Mouse (Mus musculus) midbrain, embryonic 15.5 days (tissue): ENCODE results near the gene Fam120c. TPM values are rescaled to one million over a fixed set of nuclear protein-coding genes. Genes with fewer than 3 reads are reported as not detected.

Source experiments
- ATAC-seq: fragments of 200-750 bp; cut with Nextera tagmentation; replicated peaks from 2 replicates; pipeline ENCODE4 v1.8.0; 2017; ENCODE audit warnings: moderate TSS enrichment
- H3K27ac ChIP-seq: fragments of 300-500 bp; sonication (generic); 2 replicates; pipeline ENCODE4 v1.5.1; 2015; ENCODE audit warnings: mild to moderate bottlenecking, inconsistent platforms
- H3K27me3 ChIP-seq: fragments of 300-500 bp; sonication (generic); replicated peaks from 2 replicates; pipeline ENCODE4 v1.6.1; 2015; ENCODE audit warnings: inconsistent platforms
- H3K36me3 ChIP-seq: fragments of 300-500 bp; sonication (generic); replicated peaks from 2 replicates; pipeline ENCODE4 v1.6.1; 2015; ENCODE audit warnings: inconsistent platforms
- H3K4me1 ChIP-seq: fragments of 300-500 bp; sonication (generic); 2 replicates; pipeline ENCODE4 v1.6.1; 2015; ENCODE audit warnings: inconsistent platforms
- H3K4me2 ChIP-seq: fragments of 300-500 bp; sonication (generic); 2 replicates; pipeline ENCODE4 v1.6.1; 2015; ENCODE audit warnings: inconsistent platforms, mild to moderate bottlenecking, moderate library complexity
- H3K4me3 ChIP-seq: fragments of 300-500 bp; sonication (generic); 2 replicates; pipeline ENCODE4 v1.5.1; 2015; ENCODE audit warnings: mild to moderate bottlenecking, inconsistent platforms
- H3K9ac ChIP-seq: fragments of 300-500 bp; sonication (generic); 2 replicates; pipeline ENCODE4 v1.6.1; 2015; ENCODE audit warnings: mild to moderate bottlenecking, inconsistent platforms
- H3K9me3 ChIP-seq: fragments of 300-500 bp; sonication (generic); 2 replicates; pipeline ENCODE4 v1.6.1; 2016; ENCODE audit warnings: inconsistent platforms
- WGBS: fragments of 180-500 bp; shearing (Covaris S2); methylation state at CpG from one replicate; pipeline ENCODE4 v1.1.7; 2015; ENCODE audit warnings: mixed read lengths; 5-methylcytosine and 5-hydroxymethylcytosine counted together
- polyA plus RNA-seq: library from polyadenylated mRNA; unstranded; fragments of >200 nt; fragmentation: Nextera tagmentation; extraction: Ambion mirVana; gene quantifications from 2 replicates; pipeline ENCODE4 v1.2.1, GENCODE M21; 2015

Fam120c gene
- 7.5 and 8.2 TPM in 2 replicates for polyA plus RNA-seq

DNA sequence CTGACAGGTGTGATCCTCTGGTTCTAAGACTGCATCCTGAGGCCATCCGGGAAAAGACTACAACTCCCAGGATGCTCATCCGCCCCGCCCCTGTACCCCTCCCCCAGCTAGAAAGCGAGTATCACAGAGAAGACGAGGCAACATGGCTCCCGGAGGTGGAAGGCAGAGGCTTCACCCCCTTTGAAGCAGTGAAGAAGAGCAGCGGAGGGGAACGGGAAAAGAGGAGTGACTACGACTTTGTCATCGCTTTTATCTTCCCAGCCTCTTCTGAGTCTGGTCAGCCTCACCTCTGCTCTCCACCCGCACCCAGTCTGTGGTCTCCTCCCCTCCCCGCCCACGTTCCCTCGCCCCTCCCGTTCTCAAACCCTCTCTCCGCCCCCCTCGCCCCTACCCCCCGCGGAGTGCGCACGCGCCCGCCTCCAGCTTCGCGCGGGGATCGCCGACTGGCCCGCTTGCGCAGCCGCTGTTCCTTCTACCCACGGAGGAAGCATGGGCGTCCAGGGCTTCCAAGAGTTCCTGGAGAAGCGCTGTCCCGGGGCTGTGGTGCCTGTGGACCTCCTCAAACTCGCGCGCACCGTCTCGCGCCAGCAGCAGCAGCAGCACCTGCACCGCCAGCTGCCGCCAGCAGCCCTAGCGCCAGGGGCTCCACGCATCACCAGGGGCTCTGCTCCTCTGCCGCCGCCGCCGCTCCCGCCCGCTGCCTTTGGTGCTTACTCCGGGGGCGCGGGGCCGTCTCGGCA is at the start of gene Fam120c:
Fam120c (plus strand) TSS at position 415 of the 740 bp plus-strand sequence.
- H3K9ac ChIP-seq: peak within 1 kb of the TSS; percentile 55
- H3K4me1 ChIP-seq: peaks cover 18% of the 10 kb centered on the region
- H3K4me2 ChIP-seq: peak within 1 kb of the TSS; percentile 57
- WGBS: 27% methylated on average over 45 of the region's 56 CpGs
- H3K36me3 ChIP-seq: no peaks in the 10 kb centered on the region
- peak; percentile 94 for ATAC-seq
- H3K27me3 ChIP-seq: peaks cover 2% of the 10 kb centered on the region; the same call in 1 of the 2 replicates
- H3K4me3 ChIP-seq: peak within 1 kb of the TSS; percentile 66
- no peaks in the 10 kb centered on the region for H3K9me3 ChIP-seq
- peak within 1 kb of the TSS; percentile 93 for H3K27ac ChIP-seq

DNA sequence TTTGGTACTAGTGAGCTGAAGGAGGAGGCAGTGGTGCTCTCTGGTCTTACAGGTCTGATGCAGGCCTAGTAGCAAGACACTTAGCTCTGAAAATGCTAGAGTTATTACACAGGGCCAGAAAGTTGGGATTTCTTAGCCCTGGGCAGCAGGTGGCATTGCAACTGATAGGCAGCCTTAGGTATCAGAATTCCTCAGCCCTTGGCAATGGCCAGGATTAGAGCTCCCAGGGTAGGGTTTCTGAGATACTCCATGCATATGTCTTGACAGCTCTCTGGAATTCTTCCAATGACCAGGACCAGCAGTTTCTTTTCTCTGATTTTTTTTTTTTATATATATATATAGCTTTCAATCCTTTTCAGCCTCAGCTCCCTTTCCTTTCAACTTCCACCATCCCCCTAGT is 45.6 kb upstream of the Fam120c start:
- Histone ChIP-seq H3K9me3 (no peaks in the 10 kb centered on the region), H3K4me1 (no peaks in the 10 kb centered on the region), H3K36me3 (no peaks in the 10 kb centered on the region; the same call in 1 of the 2 replicates), H3K4me3 (no peak overlapping the region), H3K27ac (no peak overlapping the region), H3K27me3 (no peaks in the 10 kb centered on the region), H3K4me2 (no peak overlapping the region), H3K9ac (no peak overlapping the region)
- ATAC-seq: no peak

DNA sequence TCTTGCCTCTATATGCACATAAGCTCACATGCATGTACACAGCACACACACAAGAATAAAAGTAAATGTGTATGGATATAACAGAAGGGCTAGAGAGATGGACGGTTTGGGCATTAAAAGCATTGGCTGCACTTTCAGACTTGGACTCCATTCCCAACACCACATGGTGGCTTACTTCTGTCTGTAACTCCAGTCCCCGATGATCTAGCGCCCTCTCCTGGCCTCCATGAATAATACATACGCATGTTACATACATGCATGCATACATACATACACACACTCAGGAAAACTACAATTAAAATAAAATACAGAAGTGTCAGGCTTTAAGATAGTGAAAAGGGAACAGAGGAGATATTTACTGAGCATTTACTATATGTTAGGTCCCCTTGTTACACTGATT is 30.2 kb upstream of the Fam120c start:
- no peak for ATAC-seq

DNA sequence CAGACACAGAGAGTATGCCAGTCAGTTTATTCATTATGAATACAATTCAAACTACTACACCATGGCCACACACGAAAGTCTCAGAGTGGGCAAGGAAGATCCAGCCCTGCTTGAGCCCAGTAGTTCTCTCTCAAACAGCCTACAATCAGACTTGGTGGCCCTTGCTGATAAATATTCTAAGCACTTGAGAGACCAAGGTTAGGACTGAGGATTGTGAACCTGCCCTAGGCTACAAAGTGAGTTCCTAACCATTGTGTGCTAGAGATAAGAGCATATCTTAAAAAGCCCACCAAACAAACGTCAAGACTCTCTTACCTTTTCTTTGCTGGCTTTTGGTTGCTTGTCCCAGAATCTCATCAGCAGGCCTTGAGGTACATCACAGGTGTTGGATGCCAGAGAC is 10.4 kb upstream of the Fam120c start:
- Histone ChIP-seq H3K4me2 (no peak overlapping the region), H3K4me1 (no peaks in the 10 kb centered on the region), H3K9ac (no peak overlapping the region), H3K27ac (no peak overlapping the region), H3K9me3 (no peaks in the 10 kb centered on the region), H3K36me3 (no peaks in the 10 kb centered on the region), H3K4me3 (no peak overlapping the region), H3K27me3 (no peaks in the 10 kb centered on the region; the same call in 1 of the 2 replicates)
- WGBS: 84% methylated on average over 2 of the region's 2 CpGs
- ATAC-seq: no peak

More for the DNA sequence above, 30.2 kb upstream of the Fam120c start:
- no peaks in the 10 kb centered on the region for H3K9me3 ChIP-seq
- no peak overlapping the region for H3K4me2 ChIP-seq
- H3K9ac ChIP-seq: no peak overlapping the region
- whole genome bisulfite sequencing: 78% methylated on average over 4 of the region's 4 CpGs
- 0 out of 2 replicates have a peak, but pooled peaks cover 3% of the 10 kb centered on the region for H3K27me3 ChIP-seq
- no peaks in the 10 kb centered on the region for H3K4me1 ChIP-seq
- H3K27ac ChIP-seq: no peak overlapping the region
- H3K36me3 ChIP-seq: no peaks in the 10 kb centered on the region
- no peak overlapping the region for H3K4me3 ChIP-seq

DNA sequence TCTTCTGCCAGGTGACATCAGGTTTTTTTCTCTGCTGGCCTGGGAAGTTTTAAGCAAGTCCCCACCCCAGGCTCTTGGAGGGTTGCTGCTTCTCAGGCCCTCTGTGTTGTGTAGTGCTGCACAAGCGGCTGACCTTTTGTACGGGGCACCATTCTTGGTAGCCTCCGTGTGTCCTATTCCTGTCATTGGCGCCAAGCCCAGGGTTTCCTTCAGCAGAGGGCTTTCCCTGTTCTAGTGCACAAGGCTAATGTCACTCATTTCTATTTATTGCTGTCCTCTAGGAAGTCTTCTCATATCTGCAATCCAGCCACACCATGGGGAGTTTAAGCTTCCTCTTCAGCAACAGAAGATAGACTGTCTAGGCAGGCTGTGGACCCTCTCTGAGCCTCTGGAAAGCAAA is 6.2 kb upstream of the Fam120c start:
- H3K36me3 ChIP-seq: no peaks in the 10 kb centered on the region
- 79% methylated on average over 4 of the region's 4 CpGs for WGBS
- no peak overlapping the region for H3K4me3 ChIP-seq
- no peak overlapping the region for H3K4me2 ChIP-seq
- no peak overlapping the region for H3K9ac ChIP-seq
- no peaks in the 10 kb centered on the region for H3K4me1 ChIP-seq
- no peaks in the 10 kb centered on the region for H3K9me3 ChIP-seq
- no peak overlapping the region for H3K27ac ChIP-seq
- no peaks in the 10 kb centered on the region; the same call in none of the 2 replicates for H3K27me3 ChIP-seq
- no peak for ATAC-seq

DNA sequence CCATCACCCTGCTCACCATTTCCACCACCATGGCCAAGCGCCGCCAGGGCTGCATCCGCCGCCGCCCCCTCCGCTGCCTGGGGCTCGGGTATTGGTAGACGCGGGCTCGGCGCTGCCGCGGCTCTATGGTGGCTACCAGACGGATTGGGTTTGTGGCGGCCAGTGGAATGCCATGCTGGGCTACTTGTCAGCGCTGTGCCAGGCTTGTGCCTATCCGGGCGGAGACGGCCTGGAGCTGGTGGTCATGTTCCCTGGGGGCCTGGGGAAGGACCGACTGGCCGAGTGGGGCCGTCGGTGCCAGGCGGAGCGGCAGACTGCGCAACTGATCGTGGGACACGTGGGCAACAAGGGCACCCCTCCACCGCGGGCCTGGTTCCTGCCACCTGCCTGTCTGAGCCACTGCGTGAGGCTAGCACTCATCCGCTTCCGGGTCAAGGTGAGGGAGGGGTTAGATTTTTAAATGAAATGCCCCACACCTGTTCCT is 568 bp downstream of the Fam120c start:
- Histone ChIP-seq H3K27ac (peak overlapping the region; percentile 93), H3K9ac (peak overlapping the region; percentile 55), H3K27me3 (peaks cover 2% of the 10 kb centered on the region; the same call in 1 of the 2 replicates), H3K9me3 (no peaks in the 10 kb centered on the region), H3K36me3 (no peaks in the 10 kb centered on the region), H3K4me2 (peak overlapping the region; percentile 57), H3K4me3 (peak overlapping the region; percentile 66), H3K4me1 (peaks cover 18% of the 10 kb centered on the region)
- peak; percentile 83 for ATAC-seq
- 28% methylated on average over 33 of the region's 33 CpGs for WGBS

DNA sequence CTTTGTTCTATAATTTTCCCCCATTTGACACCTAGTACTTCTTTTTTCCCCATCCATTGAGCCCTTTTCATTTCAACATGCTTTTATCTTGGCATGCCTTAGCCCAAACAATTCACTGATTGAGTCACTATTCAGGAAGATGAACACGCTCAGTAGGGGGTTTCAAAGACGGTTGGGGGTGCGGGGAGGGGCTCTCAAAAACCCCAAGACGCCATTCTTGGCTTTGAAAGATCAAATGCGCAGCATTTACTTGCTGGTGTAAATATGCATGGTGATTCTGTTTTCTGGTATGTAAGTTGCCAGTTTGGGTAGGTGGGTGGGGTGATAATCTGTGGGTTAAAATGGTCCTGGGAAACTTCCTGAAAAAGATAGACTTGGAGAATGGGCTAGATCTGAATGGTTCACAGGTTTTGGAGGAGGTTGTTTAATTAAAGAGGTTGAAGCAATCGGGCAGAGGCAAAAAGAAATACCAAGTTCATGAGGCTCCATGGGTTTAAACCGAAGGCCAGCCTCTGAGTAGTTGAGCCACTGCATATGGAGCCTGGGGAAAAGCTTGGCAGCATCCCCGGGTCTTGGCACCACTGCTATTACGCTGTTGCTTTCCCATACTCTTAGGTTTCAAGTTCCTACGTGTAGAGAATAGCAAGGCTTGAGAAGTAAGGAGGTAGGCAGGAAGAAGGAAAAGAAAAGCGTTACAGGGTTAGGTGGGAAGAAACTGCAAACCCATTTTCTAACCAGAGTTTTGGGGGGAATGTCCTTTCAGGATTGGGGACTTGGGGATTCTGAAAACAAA is 1.6 kb downstream of the Fam120c start:
- Histone ChIP-seq H3K4me2 (peak overlapping the region; percentile 57), H3K4me1 (peaks cover 18% of the 10 kb centered on the region), H3K27me3 (peaks cover 2% of the 10 kb centered on the region; the same call in 1 of the 2 replicates), H3K36me3 (no peaks in the 10 kb centered on the region), H3K27ac (no peak overlapping the region), H3K4me3 (peak overlapping the region; percentile 66), H3K9ac (peak overlapping the region; percentile 16; the same call in 1 of the 2 replicates), H3K9me3 (no peaks in the 10 kb centered on the region)
- 27% methylated on average over 11 of the region's 11 CpGs for WGBS
- ATAC-seq: no peak

DNA sequence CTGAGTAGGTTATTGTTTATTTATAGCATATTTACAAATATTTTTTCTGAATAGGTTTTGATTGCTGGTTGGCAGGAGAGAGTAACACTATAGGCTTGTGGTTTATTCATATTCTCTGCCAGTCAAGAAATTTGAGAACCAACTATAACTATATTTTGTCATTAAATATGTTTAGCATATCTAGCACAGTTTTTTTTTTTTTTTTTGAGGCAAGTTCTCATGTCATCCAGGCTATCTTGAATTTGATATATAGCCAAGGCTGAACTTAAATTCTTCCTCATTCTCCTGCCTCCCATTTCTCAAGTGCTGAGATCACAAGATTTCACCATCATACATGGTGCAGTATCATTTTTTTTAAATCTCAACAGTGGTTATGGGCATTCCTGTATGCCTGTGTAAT is 3.3 kb downstream of the Fam120c start:
- Histone ChIP-seq H3K27ac (no peak overlapping the region), H3K27me3 (0 out of 2 replicates have a peak, but pooled peaks cover 2% of the 10 kb centered on the region), H3K4me1 (peaks cover 18% of the 10 kb centered on the region), H3K9ac (no peak overlapping the region), H3K4me3 (no peak overlapping the region), H3K9me3 (no peaks in the 10 kb centered on the region), H3K4me2 (no peak overlapping the region), H3K36me3 (no peaks in the 10 kb centered on the region)
- no peak for ATAC-seq

DNA sequence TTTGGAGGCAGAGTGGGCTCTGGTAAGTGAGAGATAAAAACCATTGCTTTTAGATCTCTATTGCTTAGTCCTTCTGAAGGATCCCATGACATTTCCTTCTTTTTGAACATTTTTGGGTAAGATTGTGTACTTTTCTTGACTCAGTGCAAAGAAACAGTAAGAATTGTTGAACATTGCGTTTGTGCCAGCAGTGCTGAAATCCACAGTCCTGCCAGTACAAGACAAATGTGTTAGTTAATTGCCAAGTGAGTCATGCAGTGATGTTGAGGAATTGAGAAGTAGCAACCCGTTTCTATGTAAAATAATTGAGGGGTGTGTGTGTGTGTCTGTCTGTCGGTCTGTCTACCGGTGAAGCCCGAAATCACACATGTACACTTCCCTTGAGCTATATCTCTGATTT is 5.3 kb downstream of the Fam120c start:
- Histone ChIP-seq H3K27me3 (0 out of 2 replicates have a peak, but pooled peaks cover 2% of the 10 kb centered on the region), H3K4me3 (no peak overlapping the region), H3K4me1 (peaks cover 18% of the 10 kb centered on the region), H3K9me3 (no peaks in the 10 kb centered on the region), H3K9ac (no peak overlapping the region), H3K36me3 (no peaks in the 10 kb centered on the region), H3K4me2 (no peak overlapping the region), H3K27ac (no peak overlapping the region)
- no peak for ATAC-seq
- 91% methylated on average over 5 of the region's 5 CpGs for WGBS

DNA sequence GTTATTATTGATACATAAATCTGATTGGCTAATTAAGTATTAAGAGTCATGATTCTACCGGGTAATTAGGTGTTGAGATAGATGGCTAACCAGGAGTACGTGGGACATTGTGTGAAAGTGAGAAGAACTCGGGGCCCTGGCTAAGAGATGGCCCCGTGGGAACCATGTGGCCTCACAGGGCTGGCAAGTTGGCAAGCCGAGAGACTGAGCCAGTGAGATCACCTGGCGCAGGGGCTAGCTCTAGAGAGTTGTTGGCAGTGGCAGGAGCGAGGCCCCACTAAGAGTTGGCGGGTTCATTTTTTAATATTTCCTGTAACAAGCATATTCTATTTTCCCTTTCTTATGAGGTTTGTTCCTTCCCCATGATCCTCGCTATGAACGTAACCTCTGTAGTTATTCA is 74.8 kb downstream of the Fam120c start:
- ATAC-seq: no peak
- no peaks in the 10 kb centered on the region for H3K27me3 ChIP-seq
- H3K4me2 ChIP-seq: no peak overlapping the region
- no peak overlapping the region for H3K4me3 ChIP-seq
- no peaks in the 10 kb centered on the region for H3K9me3 ChIP-seq
- 93% methylated on average over 10 of the region's 10 CpGs for WGBS
- no peaks in the 10 kb centered on the region for H3K4me1 ChIP-seq
- H3K27ac ChIP-seq: no peak overlapping the region
- no peaks in the 10 kb centered on the region for H3K36me3 ChIP-seq
- H3K9ac ChIP-seq: no peak overlapping the region

DNA sequence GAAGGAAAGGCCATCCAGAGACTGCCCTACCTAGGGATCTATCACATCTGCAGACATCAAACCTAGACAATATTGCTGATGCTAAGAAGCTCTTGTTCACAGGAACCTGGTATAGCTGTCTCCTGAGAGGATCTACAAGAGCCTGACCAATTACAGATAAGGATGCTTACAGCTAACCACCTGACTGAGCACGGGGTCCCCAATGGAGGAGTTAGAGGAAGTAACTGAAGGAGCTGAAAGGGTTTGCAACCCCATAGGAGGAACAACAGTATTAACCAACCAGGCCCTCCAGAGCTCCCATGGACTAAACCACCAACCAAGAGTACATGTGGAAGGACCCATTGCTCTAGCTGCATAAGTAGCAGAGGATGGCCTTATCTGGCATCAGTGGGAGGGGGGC is 76.8 kb downstream of the Fam120c start:
- no peaks in the 10 kb centered on the region for H3K4me1 ChIP-seq
- H3K4me3 ChIP-seq: no peak overlapping the region
- H3K27me3 ChIP-seq: no peaks in the 10 kb centered on the region
- no peak overlapping the region for H3K9ac ChIP-seq
- H3K4me2 ChIP-seq: no peak overlapping the region
- H3K36me3 ChIP-seq: no peaks in the 10 kb centered on the region
- no peak for ATAC-seq
- H3K9me3 ChIP-seq: no peaks in the 10 kb centered on the region
- WGBS: 79% methylated on average over 1 of the region's 1 CpGs
- H3K27ac ChIP-seq: no peak overlapping the region

DNA sequence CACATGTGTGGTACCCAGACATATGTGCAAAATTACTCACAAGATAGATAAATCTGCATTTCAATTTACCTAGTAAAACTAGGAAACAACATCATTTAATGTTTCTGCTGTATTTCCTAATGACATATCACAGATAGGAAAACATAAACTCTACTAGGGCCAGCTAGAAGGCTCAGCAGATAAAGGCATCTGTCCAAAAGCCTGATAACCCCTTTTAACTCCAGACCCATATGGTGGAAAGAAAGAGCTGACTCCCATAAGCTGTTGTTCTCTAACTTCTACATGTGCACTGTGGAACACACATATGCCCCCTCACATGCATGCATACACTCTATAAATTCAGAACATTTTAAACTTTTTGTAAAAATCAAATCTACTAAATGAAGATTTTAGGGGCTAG is 99.7 kb downstream of the Fam120c start:
- Histone ChIP-seq H3K9me3 (no peaks in the 10 kb centered on the region), H3K4me3 (no peak overlapping the region), H3K27ac (no peak overlapping the region), H3K4me2 (no peak overlapping the region), H3K9ac (no peak overlapping the region), H3K36me3 (no peaks in the 10 kb centered on the region), H3K4me1 (no peaks in the 10 kb centered on the region), H3K27me3 (no peaks in the 10 kb centered on the region)
- no peak for ATAC-seq
